Mouse (Mus musculus): Measurements from ENCODE around the gene Clint1. TPM values are rescaled to one million over a fixed set of nuclear protein-coding genes. Genes with fewer than 3 reads are reported as not detected.

Gene Clint1
- polyA plus RNA-seq, 1 experiment: 45.6 TPM

- TF ChIP-seq POLR2A (IDR thresholded peaks at IDR 0.05; ENCODE audit: control insufficient read depth, low read depth, low read length): no peak
- Histone ChIP-seq H3K36me3 (ENCODE audit: control insufficient read depth, insufficient read depth, low read length) (peaks cover 3% of the 10 kb centered on the region), H3K27me3 (ENCODE audit: control insufficient read depth, insufficient read depth, low read length) (no peaks in the 10 kb centered on the region), H3K4me1 (ENCODE audit: control insufficient read depth, insufficient read depth, low read length) (no peaks in the 10 kb centered on the region), H3K27ac (ENCODE audit: control insufficient read depth, insufficient read depth, low read depth, low read length) (no peak overlapping the region), H3K4me3 (ENCODE audit: control insufficient read depth, low read depth, low read length) (no peak overlapping the region)
Measured at GRCm38 (mm10) chr11:45908894-45909293, 57.0 kb downstream of the Clint1 start.

- H3K27ac ChIP-seq (ENCODE audit: control insufficient read depth, insufficient read depth, low read depth, low read length): no peak overlapping the region
- H3K36me3 ChIP-seq (ENCODE audit: control insufficient read depth, insufficient read depth, low read length): peaks cover 3% of the 10 kb centered on the region
- no peak overlapping the region for H3K4me3 ChIP-seq (ENCODE audit: control insufficient read depth, low read depth, low read length)
- TF ChIP-seq POLR2A (IDR thresholded peaks at IDR 0.05; ENCODE audit: control insufficient read depth, low read depth, low read length) (no peak), CTCF (IDR thresholded peaks at IDR 0.05; ENCODE audit: control insufficient read depth, insufficient read depth, insufficient replicate concordance, low read depth, low read length) (no peak)
- no peaks in the 10 kb centered on the region for H3K27me3 ChIP-seq (ENCODE audit: control insufficient read depth, insufficient read depth, low read length)
- H3K4me1 ChIP-seq (ENCODE audit: control insufficient read depth, insufficient read depth, low read length): no peaks in the 10 kb centered on the region
Measured at GRCm38 (mm10) chr11:45910701-45911100, 58.9 kb downstream of the Clint1 start.

- H3K36me3 ChIP-seq (ENCODE audit: control insufficient read depth, insufficient read depth, low read length): no peaks in the 10 kb centered on the region
- TF ChIP-seq POLR2A (IDR thresholded peaks at IDR 0.05; ENCODE audit: control insufficient read depth, low read depth, low read length) (no peak), CTCF (IDR thresholded peaks at IDR 0.05; ENCODE audit: control insufficient read depth, insufficient read depth, insufficient replicate concordance, low read depth, low read length) (no peak)
- H3K27me3 ChIP-seq (ENCODE audit: control insufficient read depth, insufficient read depth, low read length): no peaks in the 10 kb centered on the region
- no peak overlapping the region for H3K27ac ChIP-seq (ENCODE audit: control insufficient read depth, insufficient read depth, low read depth, low read length)
- H3K4me3 ChIP-seq (ENCODE audit: control insufficient read depth, low read depth, low read length): no peak overlapping the region
- no peaks in the 10 kb centered on the region for H3K4me1 ChIP-seq (ENCODE audit: control insufficient read depth, insufficient read depth, low read length)
Measured at GRCm38 (mm10) chr11:45916196-45916595, 64.3 kb downstream of the Clint1 start.

GRCm38 (mm10) chr11:45918018-45918417 is 66.2 kb downstream of the Clint1 start:
- Histone ChIP-seq H3K27ac (ENCODE audit: control insufficient read depth, insufficient read depth, low read depth, low read length) (no peak overlapping the region), H3K27me3 (ENCODE audit: control insufficient read depth, insufficient read depth, low read length) (no peaks in the 10 kb centered on the region), H3K4me3 (ENCODE audit: control insufficient read depth, low read depth, low read length) (no peak overlapping the region), H3K4me1 (ENCODE audit: control insufficient read depth, insufficient read depth, low read length) (peaks cover 4% of the 10 kb centered on the region; the same call in 1 of the 2 replicates), H3K36me3 (ENCODE audit: control insufficient read depth, insufficient read depth, low read length) (no peaks in the 10 kb centered on the region)
- no peak for TF ChIP-seq CTCF (IDR thresholded peaks at IDR 0.05; ENCODE audit: control insufficient read depth, insufficient read depth, insufficient replicate concordance, low read depth, low read length)
- no peak for TF ChIP-seq POLR2A (IDR thresholded peaks at IDR 0.05; ENCODE audit: control insufficient read depth, low read depth, low read length)

GRCm38 (mm10) chr11:45918836-45919235 is 67.0 kb downstream of the Clint1 start:
- Histone ChIP-seq H3K27ac (ENCODE audit: control insufficient read depth, insufficient read depth, low read depth, low read length) (no peak overlapping the region), H3K4me3 (ENCODE audit: control insufficient read depth, low read depth, low read length) (no peak overlapping the region), H3K27me3 (ENCODE audit: control insufficient read depth, insufficient read depth, low read length) (no peaks in the 10 kb centered on the region), H3K4me1 (ENCODE audit: control insufficient read depth, insufficient read depth, low read length) (peaks cover 4% of the 10 kb centered on the region; the same call in 1 of the 2 replicates), H3K36me3 (ENCODE audit: control insufficient read depth, insufficient read depth, low read length) (no peaks in the 10 kb centered on the region)
- TF ChIP-seq CTCF (IDR thresholded peaks at IDR 0.05; ENCODE audit: control insufficient read depth, insufficient read depth, insufficient replicate concordance, low read depth, low read length) (no peak), POLR2A (IDR thresholded peaks at IDR 0.05; ENCODE audit: control insufficient read depth, low read depth, low read length) (no peak)

- H3K27me3 ChIP-seq (ENCODE audit: control insufficient read depth, insufficient read depth, low read length): no peaks in the 10 kb centered on the region
- H3K36me3 ChIP-seq (ENCODE audit: control insufficient read depth, insufficient read depth, low read length): no peaks in the 10 kb centered on the region
- no peak for TF ChIP-seq POLR2A (IDR thresholded peaks at IDR 0.05; ENCODE audit: control insufficient read depth, low read depth, low read length)
- TF ChIP-seq CTCF (IDR thresholded peaks at IDR 0.05; ENCODE audit: control insufficient read depth, insufficient read depth, insufficient replicate concordance, low read depth, low read length): no peak
- H3K4me3 ChIP-seq (ENCODE audit: control insufficient read depth, low read depth, low read length): no peak overlapping the region
- H3K27ac ChIP-seq (ENCODE audit: control insufficient read depth, insufficient read depth, low read depth, low read length): no peak overlapping the region
- peaks cover 4% of the 10 kb centered on the region; the same call in 1 of the 2 replicates for H3K4me1 ChIP-seq (ENCODE audit: control insufficient read depth, insufficient read depth, low read length)
Measured at GRCm38 (mm10) chr11:45921026-45921425, 69.2 kb downstream of the Clint1 start.

GRCm38 (mm10) chr11:45921480-45921898 is 69.6 kb downstream of the Clint1 start:
- H3K36me3 ChIP-seq (ENCODE audit: control insufficient read depth, insufficient read depth, low read length): no peaks in the 10 kb centered on the region
- TF ChIP-seq POLR2A (IDR thresholded peaks at IDR 0.05; ENCODE audit: control insufficient read depth, low read depth, low read length) (no peak), CTCF (IDR thresholded peaks at IDR 0.05; ENCODE audit: control insufficient read depth, insufficient read depth, insufficient replicate concordance, low read depth, low read length) (no peak)
- no peak overlapping the region for H3K27ac ChIP-seq (ENCODE audit: control insufficient read depth, insufficient read depth, low read depth, low read length)
- no peaks in the 10 kb centered on the region for H3K27me3 ChIP-seq (ENCODE audit: control insufficient read depth, insufficient read depth, low read length)
- H3K4me1 ChIP-seq (ENCODE audit: control insufficient read depth, insufficient read depth, low read length): peaks cover 4% of the 10 kb centered on the region; the same call in 1 of the 2 replicates
- H3K4me3 ChIP-seq (ENCODE audit: control insufficient read depth, low read depth, low read length): no peak overlapping the region

- no peak overlapping the region for H3K4me3 ChIP-seq (ENCODE audit: control insufficient read depth, low read depth, low read length)
- H3K27me3 ChIP-seq (ENCODE audit: control insufficient read depth, insufficient read depth, low read length): no peaks in the 10 kb centered on the region
- H3K27ac ChIP-seq (ENCODE audit: control insufficient read depth, insufficient read depth, low read depth, low read length): no peak overlapping the region
- peaks cover 4% of the 10 kb centered on the region for H3K4me1 ChIP-seq (ENCODE audit: control insufficient read depth, insufficient read depth, low read length)
- no peaks in the 10 kb centered on the region for H3K36me3 ChIP-seq (ENCODE audit: control insufficient read depth, insufficient read depth, low read length)
- TF ChIP-seq POLR2A (IDR thresholded peaks at IDR 0.05; ENCODE audit: control insufficient read depth, low read depth, low read length) (no peak), CTCF (IDR thresholded peaks at IDR 0.05; ENCODE audit: control insufficient read depth, insufficient read depth, insufficient replicate concordance, low read depth, low read length) (no peak)
Measured at GRCm38 (mm10) chr11:45925436-45925835, 73.6 kb downstream of the Clint1 start.

All from testis, adult 2 months (tissue).